Mouse (Mus musculus) heart, adult 11 months (tissue): Measurements from ENCODE around the gene Atp6v1f.

Experiments used
- DNase-seq: peaks from one replicate; pipeline ENCODE4 v3.0.0; 2022

Atp6v1f gene

DNA sequence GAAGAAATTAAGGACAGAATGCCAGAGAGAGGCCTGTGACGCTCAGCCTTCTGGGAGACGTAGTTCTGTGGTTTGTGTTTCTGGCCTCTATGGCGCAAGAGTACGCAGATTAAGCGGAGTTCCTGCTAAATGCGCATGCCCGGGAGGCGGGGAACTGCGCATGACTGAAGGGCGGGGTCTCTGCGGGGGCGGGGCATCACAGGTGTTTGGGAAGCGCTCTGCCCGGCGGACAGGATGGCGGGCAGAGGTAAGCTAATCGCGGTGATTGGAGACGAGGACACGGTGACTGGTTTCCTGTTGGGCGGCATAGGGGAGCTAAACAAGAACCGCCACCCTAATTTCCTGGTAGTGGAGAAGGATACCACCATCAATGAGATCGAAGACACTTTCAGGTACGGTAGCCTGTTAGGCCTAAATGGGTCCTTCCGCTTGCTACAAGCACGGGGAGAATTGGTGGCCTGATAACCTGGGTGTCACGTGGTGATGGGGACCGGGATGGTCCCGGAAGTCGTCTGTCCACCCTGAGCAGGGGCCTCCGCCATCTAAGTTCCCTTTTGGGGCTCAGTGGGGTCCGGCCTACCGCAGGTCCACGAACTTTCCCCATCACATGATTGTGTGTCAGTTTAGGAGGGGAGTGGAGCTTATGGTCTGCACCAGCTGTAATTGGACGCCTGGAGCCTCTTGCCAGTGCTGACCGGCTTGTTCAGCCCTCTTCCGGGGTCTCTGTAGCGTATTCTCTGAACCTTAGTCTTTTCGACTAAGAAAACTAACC lies at the start of gene Atp6v1f:
Atp6v1f (plus strand) TSS at position 136 of the 772 bp plus-strand sequence.
- peak; percentile 99 for DNase-seq

DNA sequence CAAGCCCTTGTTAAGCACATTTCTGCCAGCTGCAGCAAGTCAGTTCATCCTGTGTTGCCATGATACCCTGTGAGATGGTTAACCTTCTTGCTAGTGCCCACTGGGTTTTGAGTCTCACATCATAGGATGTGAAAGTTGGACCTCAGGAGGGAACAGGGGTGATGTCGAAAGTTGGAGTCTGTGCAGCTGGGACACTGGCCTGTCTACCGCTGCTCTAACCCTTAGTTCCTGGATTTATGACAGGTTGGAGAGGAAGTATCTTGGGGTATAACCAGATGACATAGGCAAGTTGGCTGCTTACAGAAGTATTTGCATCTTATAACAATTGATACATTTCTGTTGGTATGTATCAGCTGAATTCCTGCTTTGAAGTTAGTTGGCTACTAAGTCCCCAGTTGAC lies 46.9 kb upstream of the Atp6v1f start:
- no peak for DNase-seq

DNA sequence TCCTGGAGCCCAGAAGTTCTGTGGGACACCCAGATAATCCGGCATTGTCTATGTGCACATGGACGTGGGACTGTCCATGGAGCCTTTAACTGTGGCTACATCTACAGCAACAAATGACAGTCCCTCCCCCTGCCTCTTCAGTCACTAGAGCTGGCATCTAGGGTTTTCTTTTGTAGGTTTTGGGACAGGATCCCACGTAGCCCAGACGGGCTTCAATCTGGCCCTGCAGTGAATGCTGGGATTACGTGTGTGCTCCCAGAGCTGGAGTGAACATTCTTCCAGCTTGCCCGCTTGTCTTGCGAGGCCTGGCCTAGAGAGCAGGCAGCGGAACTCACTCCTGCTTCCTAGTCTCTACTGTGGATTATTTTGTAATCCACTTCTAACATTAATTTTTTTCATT lies 42.4 kb upstream of the Atp6v1f start:
- no peak for DNase-seq

DNA sequence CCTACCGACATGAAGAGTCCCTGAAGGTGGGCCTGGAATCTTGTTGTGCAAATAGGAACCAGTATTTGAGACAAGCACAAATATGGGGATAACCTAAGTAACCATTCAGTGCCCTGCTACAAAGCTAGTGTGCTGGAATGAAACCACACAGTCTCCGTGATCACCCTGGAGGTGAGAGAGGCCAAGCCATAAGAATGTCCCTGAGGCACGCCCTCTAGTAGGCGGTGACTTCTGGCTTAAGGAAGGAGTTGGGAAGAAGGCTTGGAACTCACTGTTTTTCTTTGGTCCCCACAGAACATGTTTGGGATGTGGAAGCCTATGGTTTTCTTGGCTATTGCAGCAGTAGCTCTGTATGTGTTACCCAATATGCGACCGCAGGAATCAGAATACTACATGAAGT lies 41.2 kb upstream of the Atp6v1f start:
- no peak for DNase-seq

- DNase-seq: no peak
Measured at GRCm38 (mm10) chr6:29428171-29428570, 39.3 kb upstream of the Atp6v1f start.

- peak; percentile 91 for DNase-seq
Measured at GRCm38 (mm10) chr6:29430681-29431420, 36.7 kb upstream of the Atp6v1f start.

DNA sequence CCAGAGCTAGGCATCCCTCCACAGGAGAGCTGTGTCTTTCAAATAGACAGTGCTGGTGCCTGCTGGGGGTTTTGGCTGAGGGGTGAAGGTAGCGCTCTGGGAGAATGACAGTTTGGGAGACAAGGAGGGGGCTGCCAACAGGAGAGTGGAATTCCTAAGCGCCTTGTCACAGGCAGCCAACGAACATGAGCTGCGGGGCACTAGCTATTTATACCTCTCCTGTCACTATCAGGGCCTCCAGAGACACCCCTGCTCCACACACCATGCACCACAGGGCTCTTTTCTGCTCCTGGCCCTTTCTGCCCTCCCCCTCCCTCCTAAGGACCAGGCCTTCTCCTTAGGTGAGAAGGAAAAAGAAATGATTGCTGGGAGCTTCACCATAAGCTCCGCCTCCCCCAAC lies 36.0 kb upstream of the Atp6v1f start:
- peak; percentile 98 for DNase-seq

DNA sequence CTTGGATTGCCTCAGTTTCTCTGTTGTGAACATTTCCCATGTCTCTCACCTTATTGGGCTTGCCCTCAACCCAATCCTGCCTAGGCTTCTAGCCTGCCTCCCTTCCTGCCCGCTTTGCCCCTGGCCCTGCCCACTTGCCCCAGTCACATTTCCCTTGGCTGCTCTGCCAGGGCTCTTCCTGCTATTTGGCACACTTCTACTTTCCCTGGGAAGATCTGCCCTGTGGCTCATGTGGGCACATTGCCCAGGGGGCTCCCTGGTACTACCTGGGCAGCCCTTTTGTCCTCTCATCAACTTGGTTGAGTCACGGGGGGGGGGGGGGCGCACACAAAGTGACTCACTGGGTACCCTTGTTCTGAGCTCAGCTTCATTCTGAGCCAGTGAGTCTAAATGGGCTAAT lies 35.4 kb upstream of the Atp6v1f start:
- DNase-seq: peak; percentile 96

DNA sequence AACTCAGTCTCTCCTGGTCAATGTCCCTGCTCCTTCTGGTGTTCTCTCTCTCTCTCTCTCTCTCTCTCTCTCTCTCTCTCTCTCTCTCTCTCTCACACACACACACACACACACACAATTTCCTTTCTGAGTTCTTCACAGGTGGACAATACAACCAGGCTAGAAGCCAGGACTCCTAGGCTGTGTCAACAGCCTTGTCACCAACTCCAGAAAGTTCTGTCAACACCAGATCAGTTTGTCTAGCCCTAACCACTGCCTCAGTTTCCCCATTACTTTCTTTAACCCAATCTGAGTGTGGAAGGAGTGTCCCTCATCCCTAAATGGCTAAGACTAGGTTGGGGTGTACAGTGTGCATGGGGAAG lies 34.9 kb upstream of the Atp6v1f start:
- no peak for DNase-seq

GRCm38 (mm10) chr6:29433038-29433803 lies 34.3 kb upstream of the Atp6v1f start, which contains the start of gene Flnc:
Flnc (plus strand) TSS chr6:29433256.
- DNase-seq: peak; percentile 97

GRCm38 (mm10) chr6:29433804-29434795 lies 33.4 kb upstream of the Atp6v1f start:
- peak; percentile 98 for DNase-seq

- DNase-seq: peak; percentile 97
Measured at GRCm38 (mm10) chr6:29434911-29435691, 32.4 kb upstream of the Atp6v1f start.

DNA sequence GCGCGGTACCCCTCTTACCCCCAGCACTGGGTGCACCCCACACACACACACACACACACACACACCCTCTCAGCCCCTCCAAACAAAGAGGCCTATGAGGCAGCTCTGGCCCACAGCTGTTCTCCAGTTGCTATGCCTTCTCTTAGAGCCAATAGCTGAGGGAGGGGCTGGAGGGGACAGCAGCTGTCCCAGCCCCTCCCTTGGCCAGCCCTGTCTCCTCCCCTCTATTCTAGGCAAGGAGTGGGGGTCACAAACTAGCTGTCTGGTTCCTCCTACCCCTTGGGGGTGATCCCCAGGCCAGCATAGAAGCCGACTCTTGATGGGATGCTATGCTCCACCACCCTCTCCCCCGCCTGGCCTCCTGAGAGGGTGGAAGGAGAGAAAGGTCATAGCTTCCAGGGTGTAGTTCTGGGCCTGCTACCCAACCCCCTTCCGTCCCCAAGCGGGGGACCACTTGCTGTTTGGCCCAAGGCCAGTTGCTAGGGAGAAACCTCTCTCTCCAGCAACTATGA lies 31.5 kb upstream of the Atp6v1f start:
- peak; percentile 97 for DNase-seq

DNA sequence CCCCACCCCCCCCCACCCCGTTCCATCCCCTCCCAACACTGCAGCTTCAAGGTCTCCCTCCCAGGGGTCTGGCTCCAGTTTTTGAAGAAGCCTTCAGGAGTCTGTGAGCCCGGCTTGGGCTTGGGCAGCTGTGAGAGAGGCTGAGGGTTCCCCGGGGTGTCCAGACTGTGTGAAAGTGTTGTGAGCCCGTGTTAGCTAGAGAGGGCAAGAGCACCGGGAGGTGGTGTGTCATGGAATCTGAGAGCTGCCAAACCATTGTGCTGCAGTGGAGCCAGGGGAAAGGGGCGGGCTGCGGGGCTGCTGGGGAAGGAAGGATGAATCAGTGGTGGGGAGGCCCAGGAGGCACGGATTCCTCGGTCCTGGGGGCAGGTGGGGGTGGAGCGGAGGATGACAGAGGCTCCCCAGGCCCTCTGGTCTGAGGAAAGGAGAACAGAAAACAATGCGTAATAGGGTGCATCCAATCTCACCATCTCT lies 31.0 kb upstream of the Atp6v1f start:
- peak; percentile 99 for DNase-seq

DNA sequence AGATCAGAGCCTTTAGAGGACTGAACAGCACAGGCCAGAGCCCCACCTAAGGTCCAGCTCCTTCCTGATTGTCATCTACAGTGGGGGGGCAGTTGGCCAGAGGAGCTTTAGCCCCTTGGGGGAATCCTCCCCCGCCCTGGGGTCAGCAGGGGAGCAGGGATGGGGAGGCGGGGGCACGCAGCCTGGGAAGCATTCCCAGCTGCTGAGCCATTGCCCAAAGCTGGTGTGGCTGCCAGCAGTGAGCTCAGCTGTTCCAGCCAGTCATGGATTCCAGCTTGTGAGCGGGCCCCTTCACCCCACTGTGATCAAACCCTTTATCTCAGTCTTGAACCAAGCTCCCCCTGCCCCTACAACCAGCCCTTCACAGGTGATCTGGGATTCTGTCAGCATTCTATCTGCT lies 28.3 kb upstream of the Atp6v1f start:
- no peak for DNase-seq

- no peak for DNase-seq
Measured at GRCm38 (mm10) chr6:29439789-29440188, 27.7 kb upstream of the Atp6v1f start.

GRCm38 (mm10) chr6:29444773-29445172 lies 22.7 kb upstream of the Atp6v1f start:
- DNase-seq: peak; percentile 93

DNA sequence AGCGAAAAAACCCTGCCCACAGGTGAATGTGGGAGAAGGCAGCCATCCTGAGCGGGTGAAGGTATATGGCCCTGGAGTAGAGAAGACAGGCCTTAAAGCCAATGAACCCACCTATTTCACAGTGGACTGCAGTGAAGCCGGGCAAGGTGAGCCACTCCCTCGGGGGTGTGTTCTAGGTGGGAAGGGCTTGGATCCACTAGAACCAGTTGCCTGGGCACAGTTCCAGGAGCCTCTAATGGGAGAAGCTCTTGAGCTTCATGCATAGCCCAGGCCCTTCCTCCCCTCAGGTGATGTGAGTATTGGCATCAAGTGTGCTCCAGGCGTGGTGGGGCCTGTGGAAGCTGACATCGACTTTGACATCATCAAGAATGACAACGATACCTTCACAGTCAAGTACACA lies 22.2 kb upstream of the Atp6v1f start:
- peak; percentile 93 for DNase-seq

GRCm38 (mm10) chr6:29449858-29450257 lies 17.7 kb upstream of the Atp6v1f start:
- DNase-seq: no peak

DNA sequence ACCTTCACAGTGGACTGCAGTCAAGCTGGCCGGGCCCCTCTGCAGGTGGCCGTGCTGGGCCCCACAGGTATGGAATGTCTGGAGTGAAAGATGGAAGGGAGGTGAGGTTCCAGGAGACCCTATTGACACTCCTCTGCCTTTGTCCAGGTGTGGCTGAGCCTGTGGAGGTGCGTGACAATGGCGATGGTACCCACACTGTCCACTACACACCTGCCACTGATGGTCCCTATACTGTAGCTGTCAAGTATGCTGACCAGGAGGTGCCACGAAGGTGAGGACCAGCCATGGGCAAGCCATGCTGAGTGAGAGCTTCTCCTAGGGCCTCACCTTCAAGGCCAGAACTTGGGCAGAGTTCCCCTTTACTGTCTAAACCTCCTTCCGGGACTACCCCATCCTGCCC lies 16.9 kb upstream of the Atp6v1f start:
- no peak for DNase-seq

- no peak for DNase-seq
Measured at GRCm38 (mm10) chr6:29461502-29461901, 6.0 kb upstream of the Atp6v1f start.
